Mouse (Mus musculus) liver, adult 2 months (tissue): ENCODE results near the gene Smim17.

Experiments used
- CTCF ChIP-seq: fragments of 200-500 bp; IDR thresholded peaks from 2 replicates; pipeline ENCODE4 v1.5.1; 2011; ENCODE audit warnings: low read depth, low read length, control low read depth
- POLR2A ChIP-seq: fragments of 200-500 bp; IDR thresholded peaks from 2 replicates; pipeline ENCODE4 v1.6.1; 2011; ENCODE audit warnings: low read length, control low read depth; ENCODE audit not compliant: insufficient read depth; ENCODE audit errors: extremely low read depth

GRCm38 (mm10) chr7:6456399-6456798 lies 57.9 kb downstream of the Smim17 start:
- no peak for TF ChIP-seq CTCF
- no peak for TF ChIP-seq POLR2A
